Mouse (Mus musculus): ENCODE measurements at regions not wholly inside any gene's neighbourhood (a gene's known extent, or its start where the extent isn't known, plus 50 kb on each side); places are given as distances from the start of the nearest gene placed in this dataset.

DNA sequence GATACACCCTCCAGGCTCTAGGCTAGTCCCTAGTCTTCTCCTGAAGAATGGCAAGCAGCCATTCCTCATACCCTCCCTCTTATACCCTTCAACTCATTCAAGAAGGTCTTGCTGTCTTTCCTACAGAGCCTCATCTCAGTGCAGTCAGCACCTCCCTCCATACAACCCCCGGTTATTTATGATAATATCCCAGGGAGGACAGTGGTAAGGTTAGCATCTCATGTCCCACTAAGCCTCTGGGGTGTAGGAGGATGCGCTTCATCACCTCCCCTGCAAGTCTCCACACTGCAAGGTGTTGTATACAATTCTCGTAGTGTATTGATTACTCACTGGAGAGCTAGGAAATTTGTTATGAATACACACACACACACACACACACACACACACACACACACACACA is 80.2 kb upstream of the Shisa6 start:
- DNase-seq (ENCODE audit: low read depth, low spot score): no peak

DNA sequence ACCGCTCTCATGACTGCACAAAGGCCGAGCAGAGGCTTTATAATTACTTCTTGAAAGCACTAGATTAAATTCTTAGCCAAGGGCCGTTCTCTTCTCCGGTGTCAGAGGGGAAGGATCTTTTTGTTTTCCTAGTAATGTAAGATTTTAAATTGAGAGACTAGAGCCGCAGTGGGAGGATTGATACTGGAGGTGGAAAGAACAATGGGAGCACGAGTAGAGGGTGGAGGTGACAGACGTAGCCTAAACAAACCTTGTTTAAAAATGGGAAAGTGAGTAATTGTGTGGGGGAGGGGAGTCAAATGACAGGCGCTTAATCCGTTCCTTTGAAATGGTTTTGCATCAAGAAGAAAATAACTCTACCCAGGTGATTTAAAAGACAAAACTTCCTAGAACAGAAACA is 80.9 kb upstream of the Shisa6 start:
- no peak for DNase-seq (ENCODE audit: low read depth, low spot score)

DNA sequence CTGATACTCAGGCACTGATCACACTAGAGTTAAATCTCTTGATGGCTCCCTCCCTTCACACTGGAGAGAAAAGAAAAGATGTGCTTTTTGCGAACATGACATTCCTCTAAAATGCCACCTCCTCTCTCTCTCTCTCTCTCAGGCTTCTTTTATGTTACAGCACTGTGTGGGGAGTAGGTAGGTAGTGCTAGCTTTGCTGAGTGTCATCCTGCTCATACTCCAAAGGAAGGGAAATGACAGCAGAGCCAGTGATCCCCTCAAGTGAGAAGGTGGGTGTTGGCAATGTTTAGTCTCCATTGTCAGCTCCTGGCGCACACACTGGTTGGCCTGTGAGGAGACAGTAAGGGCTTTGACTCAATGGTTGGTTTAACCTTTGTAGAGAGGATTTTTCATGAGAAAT is 84.0 kb upstream of the Shisa6 start:
- no peak for DNase-seq (ENCODE audit: low read depth, low spot score)

DNA sequence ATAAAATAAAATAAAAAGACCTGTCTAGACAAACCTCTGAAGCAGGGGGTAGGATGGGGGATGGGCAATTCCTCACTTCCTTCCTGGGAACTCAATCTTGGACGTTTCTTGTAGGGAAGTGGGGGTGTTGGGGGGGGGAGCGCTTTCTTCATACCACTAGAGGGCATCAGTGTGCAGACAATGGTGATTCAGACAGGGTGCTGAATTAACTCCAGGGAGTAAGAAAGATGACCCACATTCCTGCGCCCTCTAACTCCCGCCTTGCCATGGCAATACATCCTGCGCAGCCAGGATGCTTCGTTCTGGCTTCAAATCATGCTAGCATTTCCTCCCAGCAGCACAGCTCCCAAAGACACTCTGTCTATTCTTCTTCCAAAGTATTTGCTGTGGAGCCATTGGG is 87.4 kb upstream of the Shisa6 start:
- peak; percentile 26 for DNase-seq (ENCODE audit: low read depth, low spot score)

DNA sequence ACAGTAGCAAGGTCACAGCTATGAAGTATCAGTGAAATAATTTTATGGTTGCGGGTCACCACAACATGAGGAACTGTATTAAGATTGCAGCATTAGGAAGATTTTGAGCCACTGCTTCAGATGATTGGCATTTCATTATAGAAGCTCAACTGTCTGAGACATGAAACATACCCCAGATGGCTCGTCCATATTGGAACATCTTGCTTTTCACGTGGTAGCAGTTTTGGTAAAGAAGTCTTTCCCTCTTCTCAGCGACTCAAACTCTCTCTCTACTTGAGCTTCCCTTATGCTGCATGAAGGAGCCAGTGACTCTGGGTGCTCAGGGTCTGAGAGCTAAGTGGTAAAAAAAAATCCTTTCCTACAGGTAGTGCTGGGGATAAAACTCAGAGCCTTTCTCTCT is 99.7 kb upstream of the Shisa6 start:
- DNase-seq (ENCODE audit: low read depth, low spot score): no peak

DNA sequence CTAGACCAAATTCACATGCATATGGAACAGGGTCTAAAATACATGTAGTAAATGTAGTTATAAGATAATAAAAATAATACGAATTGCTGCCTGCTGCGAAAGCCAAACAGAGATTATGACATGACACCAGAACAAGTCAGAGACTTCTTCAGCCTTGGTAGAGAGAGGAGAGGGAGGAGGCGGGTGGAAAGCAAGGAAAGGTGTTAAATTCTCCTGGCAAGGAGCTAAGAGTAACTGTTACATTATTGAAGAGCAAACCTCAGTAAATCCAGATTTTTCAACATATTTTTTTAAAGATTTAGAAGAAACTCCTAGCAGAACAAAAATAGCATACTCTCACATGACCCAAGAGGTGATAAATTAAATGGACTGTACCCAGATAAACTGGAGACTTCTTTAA is 131.0 kb upstream of the Shisa6 start:
- no peak for DNase-seq (ENCODE audit: low read depth, low spot score)

DNA sequence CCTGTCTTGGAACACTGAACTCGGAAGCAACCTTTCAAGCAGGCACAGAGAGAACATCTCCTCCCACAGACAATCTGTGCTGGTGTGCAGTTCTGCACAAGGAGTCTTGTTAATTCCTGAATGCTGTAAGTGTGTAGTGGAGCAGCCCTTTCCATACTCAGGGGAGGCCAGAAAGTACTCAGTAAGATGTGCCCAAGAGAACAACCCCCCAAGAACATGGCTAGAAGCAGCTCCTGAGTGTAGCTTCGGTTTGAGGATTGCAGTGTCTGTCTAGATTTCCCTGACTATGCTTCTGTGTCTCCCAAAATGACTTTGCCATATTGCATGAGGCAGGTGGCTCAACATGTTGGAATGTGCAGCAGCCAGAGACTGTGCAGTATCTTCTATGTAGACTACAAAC is 148.8 kb upstream of the Shisa6 start:
- DNase-seq (ENCODE audit: low read depth, low spot score): no peak

DNA sequence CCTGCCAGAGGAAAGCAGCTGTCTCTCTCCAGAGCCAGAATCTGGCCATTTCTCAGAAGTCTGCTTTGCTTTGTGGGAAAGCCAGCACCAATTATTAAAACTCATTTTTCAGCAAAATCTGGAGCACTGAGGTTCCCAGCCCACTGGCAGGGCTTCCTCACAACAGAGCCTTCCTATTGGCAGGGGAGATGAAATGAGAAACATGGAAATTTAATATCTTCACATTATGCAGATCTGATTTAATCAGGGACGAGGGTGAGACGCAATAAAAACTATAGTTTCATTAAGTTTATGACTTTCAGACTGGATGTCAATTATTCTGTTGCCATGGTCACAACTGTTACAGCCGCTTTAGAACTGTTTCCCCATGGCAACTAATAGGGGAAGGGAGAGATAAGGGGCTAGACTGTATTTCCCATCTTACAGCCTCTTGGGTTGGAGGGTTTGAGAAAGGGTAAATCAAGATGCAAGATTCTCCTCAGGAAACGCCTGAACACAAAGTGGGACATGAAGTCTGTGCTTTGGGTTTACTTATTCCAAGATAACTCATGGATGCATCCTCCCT is 154.4 kb upstream of the Shisa6 start:
- DNase-seq (ENCODE audit: low read depth, low spot score): no peak

DNA sequence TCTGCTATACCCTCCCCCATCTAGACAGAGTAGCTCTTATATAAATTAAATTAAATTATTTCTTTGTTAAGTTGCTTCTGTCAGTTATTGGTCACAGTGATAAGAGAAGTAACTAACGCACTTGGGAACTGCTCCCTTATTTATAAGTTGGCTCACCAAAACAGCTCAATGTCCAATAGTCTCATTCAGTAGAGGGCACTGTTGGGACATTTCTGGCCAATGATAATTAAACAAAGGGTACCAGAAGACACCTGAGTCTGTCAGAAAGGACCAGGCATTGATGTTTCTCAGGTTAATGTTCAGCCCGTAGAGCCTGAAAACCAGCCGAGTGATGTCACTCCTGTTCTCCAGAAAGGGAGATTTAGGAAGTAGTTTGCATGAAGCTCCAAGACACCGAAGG is 156.1 kb upstream of the Shisa6 start:
- no peak for DNase-seq (ENCODE audit: low read depth, low spot score)

DNA sequence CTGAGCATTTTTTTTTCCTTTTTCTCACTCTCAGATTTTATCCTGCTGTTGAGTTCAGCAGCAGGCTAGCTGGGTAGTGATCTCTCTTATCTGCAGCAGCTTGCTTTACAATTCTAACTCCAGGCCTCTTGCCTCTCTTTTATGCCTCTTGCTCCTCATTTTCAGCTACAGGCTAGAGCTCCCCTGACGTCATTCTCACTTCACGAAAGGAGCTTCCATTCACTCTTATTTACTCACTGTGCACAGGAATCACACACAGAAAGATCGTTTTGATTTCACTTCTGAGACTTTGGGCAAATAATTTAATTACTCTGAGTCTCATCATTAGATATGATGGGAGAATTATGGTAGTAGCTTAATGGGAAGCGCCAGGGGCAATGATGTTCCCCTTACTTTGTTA is 158.4 kb upstream of the Shisa6 start:
- DNase-seq (ENCODE audit: low read depth, low spot score): no peak

DNA sequence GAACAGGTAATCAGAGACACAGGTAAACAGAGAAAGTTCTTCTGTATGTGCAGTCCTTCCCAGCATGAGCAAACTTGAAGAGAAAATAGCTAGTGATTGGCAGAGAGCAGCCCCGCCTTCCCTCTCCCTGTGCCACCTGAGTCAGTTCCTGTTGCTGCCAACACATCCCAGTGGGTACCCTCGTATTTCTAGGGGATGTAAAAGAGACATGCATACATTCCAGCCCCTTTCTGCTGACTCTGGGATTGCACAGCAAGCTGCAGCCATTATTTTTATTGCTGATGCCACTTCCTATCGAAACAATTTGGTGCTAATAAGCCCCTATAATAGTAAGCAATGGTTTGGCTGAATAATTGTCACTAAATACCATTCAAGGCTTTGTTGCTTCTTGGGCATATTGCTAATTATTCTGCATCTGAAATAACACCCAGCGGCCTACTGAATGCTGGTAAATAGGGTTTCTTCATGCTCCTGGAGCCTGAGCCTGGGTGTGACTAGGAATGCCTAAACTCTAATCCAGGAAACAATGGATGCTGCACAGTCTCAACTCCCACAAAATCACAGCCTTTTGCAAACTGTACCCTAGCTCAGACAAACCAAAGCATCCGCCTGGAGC is 169.0 kb upstream of the Shisa6 start:
- DNase-seq (ENCODE audit: low read depth, low spot score): no peak

DNA sequence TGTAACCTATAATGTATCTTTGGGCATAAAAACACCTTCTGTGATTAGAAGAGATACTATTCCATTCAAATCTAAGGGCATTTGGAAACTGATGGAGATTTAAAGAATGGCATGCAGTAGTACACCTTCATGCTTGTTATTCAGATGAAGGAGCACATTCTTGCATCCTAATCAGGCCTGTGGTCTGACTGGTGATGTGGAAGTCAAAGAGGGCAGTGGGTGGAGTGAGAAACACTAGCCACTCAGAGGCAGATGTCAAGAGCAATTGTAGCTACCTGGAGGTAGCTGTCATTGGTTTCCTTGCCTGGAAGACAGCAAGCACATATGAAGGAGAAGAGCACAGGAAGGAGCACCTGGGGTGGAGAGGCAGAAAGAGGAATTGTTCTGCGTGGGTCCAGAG is 171.0 kb upstream of the Shisa6 start:
- no peak for DNase-seq (ENCODE audit: low read depth, low spot score)

DNA sequence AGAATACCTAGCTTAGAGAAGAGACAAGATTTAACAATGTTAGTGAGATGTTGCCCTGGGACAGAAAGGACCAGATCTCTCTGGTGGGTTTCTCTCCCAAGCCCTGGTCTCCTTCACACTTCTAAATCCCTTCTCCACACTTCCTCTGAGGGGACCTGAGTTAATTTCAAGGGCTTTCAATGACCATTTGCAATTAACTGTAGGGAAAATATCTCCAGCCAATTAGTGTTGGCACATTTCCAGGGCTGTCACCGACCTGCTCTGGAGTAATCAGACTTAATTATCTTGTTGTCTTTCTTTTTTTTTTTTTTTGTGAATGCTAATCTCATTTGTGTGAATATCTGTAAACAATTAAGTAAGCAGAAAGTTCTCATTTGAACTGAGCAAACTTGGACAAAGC is 166.3 kb upstream of the Pirt start:
- no peak for DNase-seq (ENCODE audit: low read depth, low spot score)

DNA sequence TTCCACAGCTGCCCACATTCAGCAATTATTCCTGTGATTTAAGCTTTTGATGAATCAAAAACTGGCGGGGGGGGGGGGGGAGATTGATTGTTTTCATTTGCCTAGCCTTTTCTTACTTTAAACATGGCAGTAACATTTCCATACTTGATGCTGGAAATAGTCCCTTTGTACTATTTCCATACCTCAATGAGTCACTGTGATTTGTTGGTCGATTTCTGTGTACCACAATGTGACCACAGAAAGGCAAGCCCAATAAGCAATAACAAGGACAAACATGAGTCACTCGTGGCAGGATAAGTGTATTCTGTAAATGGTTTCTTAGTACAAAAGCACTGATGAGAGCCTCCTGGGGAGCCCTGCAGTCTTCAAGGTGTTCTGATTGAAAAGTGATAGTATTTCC is 121.8 kb upstream of the Pirt start:
- DNase-seq (ENCODE audit: low read depth, low spot score): no peak

DNA sequence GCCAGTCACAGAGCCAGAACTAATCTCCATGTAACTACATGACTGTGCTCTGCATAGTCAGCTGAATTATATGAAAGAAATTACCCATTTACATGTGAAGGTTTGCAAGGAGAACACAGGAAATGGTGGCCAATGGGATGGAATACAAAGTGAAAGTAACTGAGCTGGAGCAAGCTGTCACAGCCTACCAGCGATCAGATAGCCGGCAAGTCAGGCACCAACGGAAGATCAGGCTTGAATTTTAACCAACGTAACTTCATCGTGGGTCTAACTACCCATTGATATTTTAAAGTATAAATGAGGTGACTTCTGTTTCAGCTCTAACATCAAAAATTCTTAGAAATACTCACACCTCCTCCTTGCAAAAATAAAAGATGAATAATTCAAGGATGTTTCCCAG is 104.9 kb upstream of the Pirt start:
- DNase-seq (ENCODE audit: low read depth, low spot score): no peak

DNA sequence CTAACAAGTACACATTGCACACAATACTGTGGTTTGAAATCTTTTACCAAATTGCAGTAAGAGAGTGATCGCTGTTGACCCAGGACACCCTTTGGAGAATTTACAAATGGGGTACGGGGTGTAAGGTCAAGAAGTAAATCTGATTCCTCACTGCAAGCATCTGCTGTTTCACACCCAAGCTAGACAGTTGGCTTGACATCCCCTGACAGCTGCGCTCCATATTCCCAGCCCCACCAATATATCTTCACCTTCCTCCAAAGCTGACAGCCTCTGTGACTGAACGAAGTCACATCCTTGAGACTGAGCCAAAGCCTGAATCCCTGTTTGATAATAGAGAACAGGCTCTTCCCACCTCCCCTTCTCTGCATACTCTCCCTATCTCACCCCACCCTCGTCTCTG is 98.5 kb upstream of the Pirt start:
- no peak for DNase-seq (ENCODE audit: low read depth, low spot score)

DNA sequence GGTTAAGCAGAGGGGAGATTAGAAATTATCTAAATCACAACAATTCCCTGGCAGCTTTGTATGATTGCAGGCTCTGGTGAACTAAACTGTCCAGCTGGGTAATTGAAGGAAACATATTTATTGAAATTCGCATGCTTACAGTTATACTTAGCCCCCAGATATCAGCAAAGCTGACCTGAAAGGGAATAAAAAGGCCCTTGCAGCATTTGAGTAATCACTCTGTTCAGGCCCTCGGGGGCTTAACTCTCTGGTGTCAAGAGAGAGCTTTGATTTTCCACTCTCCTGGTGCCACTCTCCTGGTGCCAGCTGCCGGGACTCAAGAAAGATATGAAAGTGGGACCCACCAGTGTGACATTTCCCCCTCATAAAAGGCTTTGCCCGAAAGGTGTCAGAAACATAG is 98.0 kb upstream of the Pirt start:
- DNase-seq (ENCODE audit: low read depth, low spot score): no peak

DNA sequence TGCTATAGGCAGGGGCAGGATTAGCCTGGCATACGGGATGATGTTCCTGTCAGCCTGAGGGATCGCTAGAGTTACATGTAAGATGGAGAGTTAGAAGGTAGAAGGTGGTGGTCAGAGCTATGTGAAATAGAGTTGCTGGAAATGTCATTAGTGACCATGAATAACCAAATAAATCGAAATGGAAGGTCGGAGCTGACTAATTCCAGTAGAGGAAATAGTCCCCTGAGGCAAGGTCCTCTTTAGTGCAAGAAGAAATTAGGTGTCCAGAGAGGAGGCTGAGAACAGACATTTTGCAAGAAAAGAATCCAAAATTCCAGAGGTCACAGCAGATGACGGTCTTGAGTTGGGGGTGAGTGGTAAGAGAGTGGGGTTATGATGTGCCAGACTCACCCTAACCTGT is 75.9 kb upstream of the Pirt start:
- no peak for DNase-seq (ENCODE audit: low read depth, low spot score)

DNA sequence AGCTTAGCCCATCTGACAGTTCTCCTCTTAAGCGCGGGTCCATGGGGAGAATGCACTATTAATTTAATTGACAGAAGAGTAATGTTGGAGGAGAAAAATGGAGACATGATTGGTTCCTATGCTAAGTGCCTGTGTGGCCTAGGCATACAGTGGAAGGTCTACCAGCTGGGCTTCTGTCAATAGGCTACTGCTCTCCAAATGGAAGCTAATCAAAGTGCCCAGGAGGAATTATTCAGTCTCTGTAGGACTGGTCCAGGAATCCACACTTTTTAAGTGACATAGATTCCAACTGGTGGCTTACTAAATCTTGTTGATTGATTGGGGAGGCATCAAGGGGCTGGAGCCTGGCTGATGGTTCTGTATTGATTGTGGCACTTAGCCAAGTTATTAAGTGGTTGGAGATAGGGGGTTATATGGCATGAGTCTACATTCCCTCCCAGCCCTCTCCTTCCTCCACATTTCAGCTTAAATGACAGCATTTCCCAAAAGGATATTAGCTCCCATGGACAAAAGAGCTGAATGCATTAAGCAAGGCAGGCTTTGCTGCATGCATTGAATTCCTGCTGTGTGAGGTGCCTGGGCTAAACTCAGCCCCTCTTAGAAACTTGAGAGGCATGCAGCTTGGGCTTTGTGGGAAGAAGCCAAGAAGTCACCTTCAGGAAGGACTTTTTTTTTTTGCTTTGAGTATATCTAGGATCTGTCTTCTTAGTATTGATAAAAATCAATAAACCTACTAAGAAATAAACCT is 75.0 kb upstream of the Pirt start:
- DNase-seq (ENCODE audit: low read depth, low spot score): no peak

DNA sequence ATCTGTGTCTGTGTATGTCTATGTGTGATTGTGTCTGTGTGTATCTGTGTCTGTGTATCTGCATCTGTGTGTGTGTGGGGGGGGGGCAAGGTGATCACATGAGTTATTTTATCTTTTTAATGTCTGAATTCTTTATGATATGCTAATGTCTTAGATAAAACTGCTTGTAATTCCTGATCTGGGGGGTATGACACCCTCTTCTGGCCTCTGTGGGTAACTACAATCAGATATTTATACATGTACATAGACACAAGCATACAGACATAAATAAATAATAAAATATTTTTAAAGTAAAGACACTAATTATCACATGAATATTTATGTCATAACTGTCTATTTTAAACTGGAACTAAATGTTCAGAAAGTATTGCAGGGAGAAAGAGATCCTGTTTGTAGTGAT is 66.5 kb upstream of the Pirt start:
- no peak for DNase-seq (ENCODE audit: low read depth, low spot score)

DNA sequence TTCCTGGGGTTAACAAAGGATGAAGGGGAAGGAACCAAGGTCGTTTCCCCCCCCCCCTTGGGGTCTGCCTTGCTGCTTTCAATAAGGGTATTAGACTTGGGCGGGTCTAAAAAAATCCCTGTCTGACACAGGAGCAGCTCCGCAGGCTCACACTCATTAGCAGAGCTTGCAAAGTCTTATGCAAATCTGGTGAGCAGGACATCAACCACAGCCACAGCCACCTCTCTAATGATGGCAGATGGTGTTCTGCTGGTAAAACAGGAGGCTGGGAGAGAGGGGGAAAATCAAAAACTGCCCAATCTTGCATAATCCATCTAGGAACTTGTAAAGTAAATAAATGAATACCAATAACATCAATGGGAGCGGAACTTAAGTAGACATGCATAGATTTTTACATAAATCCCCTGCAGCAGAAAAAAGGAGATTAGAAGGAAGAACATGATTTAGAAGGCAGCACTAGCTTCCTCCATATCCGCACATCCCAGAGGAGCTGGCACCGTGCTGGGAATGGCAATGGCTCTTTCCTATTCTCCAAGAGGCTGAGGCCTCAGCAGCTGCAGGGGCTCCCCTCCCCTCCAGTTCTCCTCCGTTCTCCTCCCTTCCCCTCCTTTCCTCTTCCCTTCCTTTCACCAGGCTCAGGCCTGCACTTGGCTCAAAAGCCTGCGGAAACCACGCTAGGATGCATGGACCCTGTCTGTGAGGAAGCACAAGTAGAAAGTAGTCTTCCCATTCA is 65.6 kb upstream of the Pirt start:
- no peak for DNase-seq (ENCODE audit: low read depth, low spot score)
